Mouse (Mus musculus) kidney, embryonic 14.5 days (tissue): ENCODE data around the gene Ifna1. TPM values are rescaled to one million over a fixed set of nuclear protein-coding genes. Genes with fewer than 3 reads are reported as not detected.
"Not testable (repeated sequence)": the region's sequence is repeated elsewhere in the genome, so short reads cannot be mapped to it uniquely, and the experiment has no call there.

Source experiments
- ATAC-seq: fragments of 200-750 bp; cut with Nextera tagmentation; 2 replicates; pipeline ENCODE4 v1.8.0; 2017; ENCODE audit warnings: moderate number of reproducible peaks, mild to moderate bottlenecking, moderate TSS enrichment, moderate library complexity; ENCODE audit not compliant: low FRiP score, low TSS enrichment
- H3K27ac ChIP-seq: fragments of 300-500 bp; sonication (generic); 2 replicates; pipeline ENCODE4 v1.5.1; 2014; ENCODE audit warnings: low read depth, mild to moderate bottlenecking, low read length, moderate library complexity, mixed read lengths
- H3K27me3 ChIP-seq: fragments of 300-500 bp; sonication (generic); 2 replicates; pipeline ENCODE4 v1.6.1; 2014; ENCODE audit warnings: mild to moderate bottlenecking, low read length; ENCODE audit not compliant: control insufficient read depth, insufficient read depth
- H3K36me3 ChIP-seq: fragments of 300-500 bp; sonication (generic); 2 replicates; pipeline ENCODE4 v1.6.1; 2014; ENCODE audit warnings: low read length, mixed read lengths; ENCODE audit not compliant: control insufficient read depth, insufficient read depth
- H3K4me1 ChIP-seq: fragments of 300-500 bp; sonication (generic); 2 replicates; pipeline ENCODE4 v1.6.1; 2014; ENCODE audit warnings: low read length, mixed read lengths; ENCODE audit not compliant: control insufficient read depth, insufficient read depth
- H3K4me2 ChIP-seq: fragments of 300-500 bp; sonication (generic); replicated peaks from 2 replicates; pipeline ENCODE4 v1.6.1; 2014; ENCODE audit warnings: low read depth, mild to moderate bottlenecking, low read length
- H3K4me3 ChIP-seq: fragments of 300-500 bp; sonication (generic); 2 replicates; pipeline ENCODE4 v1.5.1; 2014; ENCODE audit warnings: mild to moderate bottlenecking, low read length
- H3K9ac ChIP-seq: fragments of 300-500 bp; sonication (generic); 2 replicates; pipeline ENCODE4 v1.6.1; 2014; ENCODE audit warnings: low read depth, mild to moderate bottlenecking, low read length, moderate library complexity
- H3K9me3 ChIP-seq: fragments of 300-500 bp; sonication (generic); 2 replicates; pipeline ENCODE4 v1.6.1; 2016; ENCODE audit warnings: low read length; ENCODE audit not compliant: control insufficient read depth
- WGBS: fragments of 180-500 bp; shearing (Covaris S2); extraction: QIAGEN DNeasy Blood & Tissue Kit; methylation state at CpG from one replicate; pipeline ENCODE4 v1.1.7; 2014; 5-methylcytosine and 5-hydroxymethylcytosine counted together
- polyA plus RNA-seq: library from polyadenylated mRNA; unstranded; fragments of >200 nt; fragmentation: Nextera tagmentation; extraction: Ambion mirVana; gene quantifications from 2 replicates; pipeline ENCODE4 v1.2.1, GENCODE M21; 2014

Gene Ifna1
- polyA plus RNA-seq, 1 experiment from 2014 or later: not detected

DNA sequence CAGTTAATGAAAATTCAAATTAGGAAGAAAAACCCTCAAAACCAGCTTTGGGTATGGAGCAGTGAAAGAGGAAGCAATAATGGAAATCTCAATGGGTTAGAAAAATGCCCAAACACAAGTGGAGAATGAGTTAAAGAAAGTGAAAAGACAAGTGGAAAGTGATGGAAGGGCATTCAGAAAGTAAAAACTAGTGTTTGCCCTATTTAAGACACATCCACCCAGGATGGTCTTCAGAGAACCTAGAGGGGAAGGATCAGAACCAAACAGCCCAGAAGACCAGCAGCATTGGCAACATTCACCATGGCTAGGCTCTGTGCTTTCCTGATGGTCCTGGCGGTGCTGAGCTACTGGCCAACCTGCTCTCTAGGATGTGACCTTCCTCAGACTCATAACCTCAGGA lies 14.7 kb upstream of the Ifna1 start, which contains the start of gene Ifna5:
Gene Ifna5 (plus strand): TSS at position 301 of the 400 bp plus-strand sequence.
- H3K27ac ChIP-seq, H3K27me3 ChIP-seq, H3K4me1 ChIP-seq, H3K4me3 ChIP-seq, H3K4me2 ChIP-seq, H3K9ac ChIP-seq, H3K36me3 ChIP-seq, ATAC-seq, H3K9me3 ChIP-seq: not testable (repeated sequence)
- WGBS: 86% methylated on average over 1 of the region's 1 CpGs

GRCm38 (mm10) chr4:88838828-88839227 lies 11.1 kb upstream of the Ifna1 start:
- H3K4me1 ChIP-seq: no peaks in the 10 kb centered on the region
- no peaks in the 10 kb centered on the region for H3K36me3 ChIP-seq
- ATAC-seq: no peak
- H3K27me3 ChIP-seq: no peaks in the 10 kb centered on the region
- no peak overlapping the region for H3K9ac ChIP-seq
- no peak overlapping the region for H3K27ac ChIP-seq
- WGBS: 44% methylated on average over 3 of the region's 3 CpGs
- no peak overlapping the region for H3K4me2 ChIP-seq
- H3K4me3 ChIP-seq: no peak overlapping the region
- H3K9me3 ChIP-seq: no peaks in the 10 kb centered on the region

DNA sequence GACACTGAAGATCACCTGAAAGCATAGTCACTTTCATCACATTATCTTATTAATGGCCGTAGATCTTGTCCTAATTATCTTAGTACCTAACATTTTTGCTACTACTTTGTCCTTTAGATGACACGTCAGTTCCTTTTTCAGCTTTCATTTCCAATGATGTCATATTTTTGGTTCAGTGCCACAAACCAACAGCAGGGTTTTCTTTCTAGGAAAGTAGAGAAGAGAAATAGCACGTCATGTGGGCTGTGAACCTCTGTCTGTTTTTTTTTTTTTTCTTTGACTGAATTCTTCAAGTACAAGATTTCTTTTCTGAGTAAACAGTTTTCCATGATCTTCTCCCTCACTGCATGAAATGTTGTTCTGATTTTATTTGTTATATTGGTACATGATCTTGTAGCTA lies 9.8 kb upstream of the Ifna1 start:
- whole genome bisulfite sequencing: 77% methylated on average over 3 of the region's 3 CpGs
- Histone ChIP-seq H3K4me2 (no peak overlapping the region), H3K36me3 (no peaks in the 10 kb centered on the region), H3K27me3 (no peaks in the 10 kb centered on the region), H3K27ac (no peak overlapping the region), H3K4me3 (no peak overlapping the region), H3K9me3 (no peaks in the 10 kb centered on the region), H3K9ac (no peak overlapping the region), H3K4me1 (no peaks in the 10 kb centered on the region)
- ATAC-seq: no peak

- WGBS: 70% methylated on average over 2 of the region's 2 CpGs
- no peak within 1 kb of the TSS for H3K4me2 ChIP-seq
- no peaks in the 10 kb centered on the region for H3K36me3 ChIP-seq
- no peak within 1 kb of the TSS for H3K27ac ChIP-seq
- H3K9ac ChIP-seq: no peak within 1 kb of the TSS
- H3K9me3 ChIP-seq: no peaks in the 10 kb centered on the region
- no peak within 1 kb of the TSS for H3K4me3 ChIP-seq
- no peaks in the 10 kb centered on the region for H3K4me1 ChIP-seq
- no peak for ATAC-seq
- H3K27me3 ChIP-seq: no peaks in the 10 kb centered on the region
Observed at GRCm38 (mm10) chr4:88841438-88841911, 8.4 kb upstream of the Ifna1 start, which contains the start of gene Ifna4. Gene Ifna4, plus strand, starts transcription at chr4:88841861.

DNA sequence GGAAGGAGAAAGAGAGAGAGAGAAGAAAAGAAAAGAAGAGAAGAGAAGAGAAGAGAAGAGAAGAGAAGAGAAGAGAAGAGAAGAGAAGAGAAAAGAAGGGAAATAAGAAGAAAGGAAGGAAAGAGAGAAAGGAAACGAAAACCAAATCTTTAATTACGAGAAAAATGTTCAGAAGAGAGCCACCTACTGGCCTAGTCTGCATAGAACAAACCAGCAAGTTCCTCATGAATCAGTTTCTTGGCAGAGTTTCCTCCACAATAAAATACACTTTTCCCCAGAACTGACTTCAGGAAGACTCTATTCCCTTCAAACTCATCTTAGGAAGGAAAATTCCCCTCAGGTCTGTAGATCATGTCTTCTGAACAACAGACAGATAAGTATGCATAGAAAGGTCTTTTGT lies 4.6 kb upstream of the Ifna1 start:
- 53% methylated on average over 2 of the region's 2 CpGs for WGBS
- no peak overlapping the region for H3K9ac ChIP-seq
- H3K4me3 ChIP-seq: no peak overlapping the region
- H3K4me2 ChIP-seq: no peak overlapping the region
- H3K27ac ChIP-seq: no peak overlapping the region
- no peaks in the 10 kb centered on the region for H3K36me3 ChIP-seq
- H3K9me3 ChIP-seq: no peaks in the 10 kb centered on the region
- ATAC-seq: no peak
- H3K27me3 ChIP-seq: no peaks in the 10 kb centered on the region
- no peaks in the 10 kb centered on the region for H3K4me1 ChIP-seq

DNA sequence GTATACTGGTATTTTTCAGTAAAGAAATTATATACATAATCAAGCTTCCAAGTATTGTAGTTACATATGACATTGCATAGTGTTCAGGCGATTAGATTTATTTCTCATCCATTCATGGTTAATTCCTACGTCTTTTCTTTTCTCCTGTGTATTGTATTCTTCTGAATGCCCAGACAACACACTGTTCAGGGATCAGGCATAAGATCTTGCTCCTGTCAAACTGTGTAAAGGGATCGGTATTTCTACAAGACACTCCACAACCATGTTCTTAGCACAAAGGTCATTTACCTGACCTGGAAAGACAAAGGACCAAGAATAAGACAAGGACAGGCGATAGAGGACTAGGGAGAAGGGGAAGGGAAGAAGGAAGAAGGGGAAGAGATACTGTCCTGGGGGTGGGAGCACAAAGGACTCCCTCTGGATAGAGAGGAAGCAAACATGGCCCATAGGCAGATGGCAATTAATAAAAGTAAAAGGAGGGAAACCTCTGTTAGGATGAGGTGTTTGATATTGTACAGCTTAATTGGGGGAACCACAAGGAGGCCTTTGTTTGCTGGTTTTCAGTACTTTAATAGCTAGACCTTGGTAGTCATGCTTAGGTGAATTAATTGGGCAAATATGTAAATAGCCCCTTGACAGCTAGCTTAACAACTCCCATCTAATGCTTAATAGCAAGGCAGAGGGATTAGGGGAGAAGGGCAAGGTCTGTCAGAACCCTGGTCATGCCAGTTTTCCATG lies 1.3 kb downstream of the Ifna1 start:
- H3K27me3 ChIP-seq: no peaks in the 10 kb centered on the region
- H3K9ac ChIP-seq: no peak overlapping the region
- 82% methylated on average over 4 of the region's 4 CpGs for WGBS
- no peaks in the 10 kb centered on the region for H3K9me3 ChIP-seq
- no peaks in the 10 kb centered on the region for H3K36me3 ChIP-seq
- no peak overlapping the region for H3K27ac ChIP-seq
- no peak for ATAC-seq
- H3K4me3 ChIP-seq: no peak overlapping the region
- H3K4me2 ChIP-seq: no peak overlapping the region
- H3K4me1 ChIP-seq: no peaks in the 10 kb centered on the region

DNA sequence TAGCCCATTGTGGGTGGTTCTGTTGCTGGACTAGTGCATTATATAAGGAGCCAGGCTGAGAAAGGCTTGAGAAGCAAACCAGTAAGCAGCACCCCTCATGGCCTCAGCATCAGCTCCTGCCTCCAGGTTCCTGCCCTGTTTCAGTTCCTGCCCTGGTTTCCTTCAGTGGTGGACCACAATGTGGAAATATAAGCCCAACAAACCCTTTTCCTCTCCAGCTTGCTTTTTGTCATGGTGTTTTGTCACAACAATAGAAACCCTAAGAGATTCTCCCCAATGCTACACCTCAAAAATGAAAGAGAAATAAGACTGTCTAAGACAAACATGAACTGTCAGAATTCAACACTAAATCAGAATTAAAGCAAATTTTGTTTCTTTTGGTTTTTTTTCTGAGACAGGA lies 9.3 kb downstream of the Ifna1 start:
- Histone ChIP-seq H3K4me2 (no peak overlapping the region), H3K4me1 (no peaks in the 10 kb centered on the region), H3K9me3 (no peaks in the 10 kb centered on the region), H3K27ac (no peak overlapping the region), H3K4me3 (no peak overlapping the region), H3K36me3 (no peaks in the 10 kb centered on the region), H3K27me3 (no peaks in the 10 kb centered on the region), H3K9ac (no peak overlapping the region)
- ATAC-seq: no peak

GRCm38 (mm10) chr4:88863309-88863708 lies 13.4 kb downstream of the Ifna1 start:
- no peak overlapping the region for H3K4me3 ChIP-seq
- no peak for ATAC-seq
- no peak overlapping the region for H3K9ac ChIP-seq
- H3K4me1 ChIP-seq: no peaks in the 10 kb centered on the region
- H3K27me3 ChIP-seq: peaks cover 6% of the 10 kb centered on the region; the same call in 1 of the 2 replicates
- WGBS: 7% methylated on average over 7 of the region's 7 CpGs
- no peak overlapping the region for H3K27ac ChIP-seq
- H3K36me3 ChIP-seq: no peaks in the 10 kb centered on the region
- H3K9me3 ChIP-seq: no peaks in the 10 kb centered on the region
- H3K4me2 ChIP-seq: no peak overlapping the region

GRCm38 (mm10) chr4:88864599-88864998 lies 14.7 kb downstream of the Ifna1 start:
- Histone ChIP-seq H3K4me2 (no peak overlapping the region), H3K36me3 (no peaks in the 10 kb centered on the region), H3K9ac (no peak overlapping the region), H3K9me3 (no peaks in the 10 kb centered on the region), H3K27me3 (peaks cover 6% of the 10 kb centered on the region; the same call in 1 of the 2 replicates), H3K4me3 (no peak overlapping the region), H3K27ac (no peak overlapping the region), H3K4me1 (no peaks in the 10 kb centered on the region)
- 58% methylated on average over 9 of the region's 9 CpGs for WGBS
- no peak for ATAC-seq
